Mouse (Mus musculus): ENCODE results near the gene Lhfpl2.

The Lhfpl2 gene

GRCm38 (mm10) chr13:94140446-94140845 is 82.8 kb downstream of the Lhfpl2 start:
- no peak for DNase-seq (ENCODE audit: low read depth, low spot score)

DNA sequence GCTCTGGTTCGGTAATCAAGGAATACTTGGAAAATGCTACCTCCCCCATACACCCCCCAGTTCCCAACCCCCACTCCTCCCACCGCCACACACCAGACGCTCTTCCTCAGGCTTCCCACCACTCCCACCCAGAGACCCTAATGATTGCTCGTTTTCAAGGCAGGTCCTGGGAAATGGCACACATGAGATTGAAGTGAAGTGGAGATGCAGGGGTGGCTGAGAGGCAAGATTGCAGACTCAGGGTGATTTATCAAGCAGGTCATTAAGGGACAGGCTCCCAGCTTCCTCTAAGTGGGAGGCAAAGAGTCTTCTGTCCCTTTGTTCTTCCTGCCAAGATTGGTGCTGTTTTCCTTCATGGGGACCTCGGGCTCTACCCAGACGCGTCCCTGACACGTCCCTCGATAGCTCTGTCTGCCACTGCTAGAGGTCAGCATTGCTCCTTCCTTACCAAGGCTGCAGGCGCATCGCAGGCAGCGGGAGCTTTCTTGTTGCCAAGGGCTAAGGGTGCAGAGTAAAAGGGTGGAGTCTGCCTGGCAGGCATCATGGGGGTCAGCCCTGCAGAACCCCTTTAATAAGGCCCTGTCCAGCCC is 85.6 kb downstream of the Lhfpl2 start:
- DNase-seq (ENCODE audit: low read depth, low spot score) = no peak

GRCm38 (mm10) chr13:94144451-94144850 is 86.9 kb downstream of the Lhfpl2 start:
- DNase-seq (ENCODE audit: low read depth, low spot score) = no peak

DNA sequence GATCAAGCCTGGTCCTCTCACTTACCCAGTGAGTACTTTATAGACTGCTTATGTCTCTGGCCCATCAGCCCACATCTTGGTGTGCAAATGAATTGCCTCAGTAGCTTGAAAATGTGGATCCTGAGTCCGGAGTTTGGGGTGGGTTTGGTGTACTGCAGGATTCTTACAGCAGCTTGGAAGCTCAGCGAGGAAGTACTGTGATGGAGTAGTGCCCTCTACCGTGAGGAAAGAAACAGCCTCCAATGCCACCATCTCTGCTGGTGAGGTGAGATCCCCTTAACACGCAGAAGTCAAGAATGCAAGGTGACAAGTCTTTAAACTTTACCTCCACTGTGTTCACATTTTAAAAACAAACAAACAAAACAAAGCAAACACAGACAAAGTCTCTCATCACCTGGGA is 89.7 kb downstream of the Lhfpl2 start:
- no peak for DNase-seq (ENCODE audit: low read depth, low spot score)

GRCm38 (mm10) chr13:94149006-94149405 is 91.4 kb downstream of the Lhfpl2 start:
- no peak for DNase-seq (ENCODE audit: low read depth, low spot score)

- no peak for DNase-seq (ENCODE audit: low read depth, low spot score)
Observed at GRCm38 (mm10) chr13:94149781-94150180, 92.2 kb downstream of the Lhfpl2 start.

DNA sequence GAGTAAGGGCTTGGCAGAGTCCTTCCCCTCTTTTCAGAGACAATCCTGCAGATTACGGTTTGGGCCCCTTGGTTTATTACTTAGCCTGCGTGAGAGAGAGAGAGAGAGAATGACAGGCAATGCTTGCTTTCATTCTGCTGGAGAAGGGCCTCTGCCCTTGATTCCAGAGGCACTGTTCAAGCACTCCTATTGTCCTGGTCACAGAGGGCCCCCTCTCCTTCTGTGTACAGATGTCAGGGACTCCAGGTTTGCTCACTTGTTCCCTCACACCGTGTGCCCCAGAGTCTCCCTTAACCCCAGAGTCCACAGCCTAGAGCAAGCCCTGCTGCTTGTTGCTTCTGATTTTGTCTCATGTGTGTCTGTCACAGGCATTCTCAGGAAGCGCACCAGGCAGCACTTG is 93.7 kb downstream of the Lhfpl2 start:
- no peak for DNase-seq (ENCODE audit: low read depth, low spot score)

- DNase-seq (ENCODE audit: low read depth, low spot score) = no peak
Observed at GRCm38 (mm10) chr13:94152836-94153235, 95.2 kb downstream of the Lhfpl2 start.

- DNase-seq (ENCODE audit: low read depth, low spot score) = no peak
Observed at GRCm38 (mm10) chr13:94153658-94154057, 96.1 kb downstream of the Lhfpl2 start.

DNA sequence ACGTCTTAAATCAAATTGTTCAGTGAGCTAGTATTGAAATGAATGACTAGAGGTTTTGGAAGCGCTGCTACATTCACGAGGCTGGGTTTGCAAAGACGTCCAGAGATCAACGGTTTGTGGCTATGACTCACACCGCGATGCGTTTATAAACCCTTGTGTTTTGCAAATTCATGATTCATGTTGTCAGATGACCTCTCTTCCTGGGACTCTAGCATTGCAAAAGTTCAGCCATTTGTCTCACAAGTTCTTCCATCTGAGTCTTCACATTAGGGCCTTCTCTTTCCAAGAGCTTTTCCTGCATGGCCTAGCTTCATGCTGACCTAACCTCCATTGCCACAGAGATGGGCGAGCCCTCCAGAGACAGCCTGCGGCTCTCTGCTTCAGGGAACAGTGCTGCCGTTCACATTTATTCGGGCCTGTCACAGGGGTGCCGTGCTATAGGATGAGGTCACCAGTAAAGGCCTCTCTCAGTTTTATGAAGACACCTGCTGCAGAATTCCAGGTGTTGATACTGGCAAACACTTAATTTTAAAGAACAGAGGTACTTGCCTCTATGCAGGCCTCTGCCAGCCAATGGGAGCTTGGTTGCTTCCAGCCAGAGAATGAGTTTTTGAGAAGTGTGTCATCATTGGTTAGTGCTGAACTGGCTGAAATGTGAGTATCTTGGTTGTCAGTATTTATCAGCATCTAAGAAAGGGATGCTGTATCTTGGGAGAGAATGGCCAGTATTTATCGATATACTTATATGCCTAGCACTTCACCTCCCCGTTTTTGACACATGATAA is 97.1 kb downstream of the Lhfpl2 start:
- DNase-seq (ENCODE audit: low read depth, low spot score) = no peak

- no peak for DNase-seq (ENCODE audit: low read depth, low spot score)
Observed at GRCm38 (mm10) chr13:94155657-94156429, 98.2 kb downstream of the Lhfpl2 start.

GRCm38 (mm10) chr13:94158864-94159477 is 101.4 kb downstream of the Lhfpl2 start:
- DNase-seq (ENCODE audit: low read depth, low spot score) = no peak

GRCm38 (mm10) chr13:94159478-94160220 is 102.1 kb downstream of the Lhfpl2 start:
- no peak for DNase-seq (ENCODE audit: low read depth, low spot score)

- no peak for DNase-seq (ENCODE audit: low read depth, low spot score)
Observed at GRCm38 (mm10) chr13:94164501-94164900, 106.9 kb downstream of the Lhfpl2 start.

- no peak for DNase-seq (ENCODE audit: low read depth, low spot score)
Observed at GRCm38 (mm10) chr13:94168319-94168718, 110.7 kb downstream of the Lhfpl2 start.

- DNase-seq (ENCODE audit: low read depth, low spot score) = no peak
Observed at GRCm38 (mm10) chr13:94169325-94169916, 111.8 kb downstream of the Lhfpl2 start.

GRCm38 (mm10) chr13:94171612-94172011 is 114.0 kb downstream of the Lhfpl2 start:
- DNase-seq (ENCODE audit: low read depth, low spot score) = no peak

DNA sequence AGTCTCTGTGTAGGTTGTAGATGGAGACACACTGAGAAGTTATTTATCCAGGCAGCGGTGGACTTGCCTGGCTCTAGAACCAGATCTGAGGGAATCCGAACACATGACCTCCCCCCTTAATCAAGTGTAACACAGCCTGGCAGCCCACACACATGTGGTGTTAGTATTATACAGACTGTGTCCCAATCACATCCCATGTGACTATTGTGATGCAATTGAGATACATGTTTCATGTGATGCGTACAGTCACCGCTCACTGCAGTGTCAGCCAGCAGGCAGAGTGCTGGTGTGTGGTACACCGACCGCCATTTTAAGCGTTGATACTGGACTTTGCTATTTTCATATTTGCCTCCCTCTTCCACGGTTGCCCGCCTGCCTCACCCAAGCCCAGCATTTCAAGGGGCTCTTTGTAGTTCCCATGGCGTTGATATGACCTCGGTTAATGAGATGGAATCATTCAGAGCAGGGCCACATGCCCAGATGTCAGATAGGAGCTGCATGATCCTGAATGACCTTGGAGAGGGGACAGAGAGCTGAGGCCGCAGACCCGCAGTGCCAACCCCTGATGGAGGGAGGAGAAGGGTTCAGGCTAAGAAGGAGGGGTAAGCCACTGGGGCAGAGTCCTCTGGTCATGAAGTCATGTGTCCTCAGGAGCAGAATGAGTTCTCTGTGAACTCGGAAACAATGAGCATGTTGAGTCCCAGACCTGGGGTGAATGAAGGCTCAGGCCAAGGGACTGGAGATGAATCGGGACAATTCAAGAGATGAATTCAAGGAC is 115.1 kb downstream of the Lhfpl2 start:
- DNase-seq (ENCODE audit: low read depth, low spot score) = no peak

DNA sequence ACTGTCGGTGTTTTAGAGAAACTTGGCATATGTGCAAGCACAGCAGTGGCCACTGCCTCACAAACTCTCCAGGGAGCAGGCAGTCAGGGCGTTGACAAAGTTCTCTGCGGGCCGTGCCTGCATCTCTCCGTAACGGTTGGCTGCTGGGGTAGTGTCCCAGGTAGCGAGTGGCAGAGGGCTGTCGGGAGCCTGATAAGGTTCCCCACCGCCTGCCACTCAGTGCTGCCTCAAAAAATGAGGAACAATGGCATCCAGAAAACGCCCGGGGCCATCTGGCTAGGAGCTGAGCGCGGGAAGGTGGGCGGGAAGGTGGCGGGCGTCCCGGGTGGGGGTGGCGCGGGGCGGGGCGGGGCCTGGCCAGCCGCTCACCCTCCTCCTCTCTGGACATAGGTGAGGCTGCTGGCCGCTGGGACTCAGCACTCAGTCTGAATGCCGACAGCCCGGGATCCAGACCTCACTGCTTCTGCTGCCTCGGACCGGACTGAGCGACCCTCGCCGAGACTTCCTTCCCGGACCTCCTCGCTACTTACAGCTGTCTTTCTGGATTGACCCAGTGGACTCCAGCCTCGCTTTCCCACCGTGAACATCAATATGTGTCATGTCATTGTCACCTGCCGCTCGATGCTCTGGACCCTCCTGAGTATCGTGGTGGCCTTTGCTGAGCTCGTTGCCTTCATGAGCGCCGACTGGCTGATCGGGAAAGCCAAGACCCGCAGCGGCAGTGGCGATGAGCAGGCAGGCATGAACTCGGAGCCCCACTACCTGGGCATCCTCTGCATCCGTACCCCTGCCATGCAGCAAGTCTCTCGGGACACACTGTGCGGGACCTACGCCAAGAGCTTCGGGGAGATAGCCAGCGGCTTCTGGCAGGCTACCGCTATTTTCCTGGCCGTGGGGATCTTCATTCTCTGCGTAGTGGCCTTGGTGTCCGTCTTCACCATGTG is 116.3 kb downstream of the Lhfpl2 start:
- peak; percentile 17 for DNase-seq (ENCODE audit: low read depth, low spot score)
